Mouse (Mus musculus) hematopoietic stem cell, adult 5-6 weeks (primary cell): ENCODE results near the gene Dpp7. TPM values are rescaled to one million over a fixed set of nuclear protein-coding genes. Genes with fewer than 3 reads are reported as not detected.

Experiments used
- ATAC-seq, 2 experiments: fragments of 125-278 bp in 1 of 2; replicated peaks in 1 of 2; 2 replicates each; pipeline ENCODE4 v1.8.0; 2016 to 2017; ENCODE audit warnings: inconsistent platforms in 2 of 2, mild to moderate bottlenecking in 2 of 2, moderate number of reproducible peaks in 2 of 2, low read depth in 1 of 2, moderate TSS enrichment in 1 of 2; ENCODE audit not compliant: low FRiP score in 2 of 2, poor library complexity in 2 of 2, severe bottlenecking in 2 of 2, insufficient read depth in 1 of 2, low TSS enrichment in 1 of 2
- total RNA-seq: library from RNA; stranded (forward); fragments of 172-1452, 232-1000 nt; gene quantifications from 2 replicates; pipeline ENCODE4 v1.2.3, GENCODE M21; 2017

Dpp7 gene
- total RNA-seq, 1 experiment from 2014 or later: 31.6 TPM

GRCm38 (mm10) chr2:25331470-25331869 lies 24.7 kb downstream of the Dpp7 start:
- no peak for ATAC-seq

GRCm38 (mm10) chr2:25328440-25328839 lies 27.7 kb downstream of the Dpp7 start:
- no peak for ATAC-seq

DNA sequence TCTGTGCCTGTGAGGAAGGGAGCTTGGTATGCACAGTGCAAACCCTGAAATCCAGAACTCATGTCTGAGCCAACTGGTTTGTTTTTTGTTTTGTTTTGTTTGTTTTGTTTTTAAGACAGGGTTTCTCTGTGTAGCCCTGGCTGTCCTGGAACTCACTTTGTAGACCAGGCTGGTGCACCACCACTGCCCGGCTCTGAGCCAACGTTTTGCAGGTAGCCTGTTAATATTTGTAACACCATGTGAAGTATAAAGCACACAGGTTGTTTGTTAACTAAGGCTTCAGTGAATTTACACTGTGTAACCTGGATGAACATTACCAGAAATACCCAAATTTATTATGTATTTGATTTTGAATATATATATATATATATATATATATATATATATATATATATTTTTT lies 30.1 kb downstream of the Dpp7 start:
- ATAC-seq: no peak

- ATAC-seq: no peak
Measured at GRCm38 (mm10) chr2:25320084-25320483, 36.1 kb downstream of the Dpp7 start.

- peak in 1 of 2 experiments; percentile 77; a peak in 3 of 4 replicates for ATAC-seq
Measured at GRCm38 (mm10) chr2:25318971-25319773, 37.0 kb downstream of the Dpp7 start, which contains the start of gene Grin1. Gene Grin1, minus strand, starts transcription at chr2:25319187.

DNA sequence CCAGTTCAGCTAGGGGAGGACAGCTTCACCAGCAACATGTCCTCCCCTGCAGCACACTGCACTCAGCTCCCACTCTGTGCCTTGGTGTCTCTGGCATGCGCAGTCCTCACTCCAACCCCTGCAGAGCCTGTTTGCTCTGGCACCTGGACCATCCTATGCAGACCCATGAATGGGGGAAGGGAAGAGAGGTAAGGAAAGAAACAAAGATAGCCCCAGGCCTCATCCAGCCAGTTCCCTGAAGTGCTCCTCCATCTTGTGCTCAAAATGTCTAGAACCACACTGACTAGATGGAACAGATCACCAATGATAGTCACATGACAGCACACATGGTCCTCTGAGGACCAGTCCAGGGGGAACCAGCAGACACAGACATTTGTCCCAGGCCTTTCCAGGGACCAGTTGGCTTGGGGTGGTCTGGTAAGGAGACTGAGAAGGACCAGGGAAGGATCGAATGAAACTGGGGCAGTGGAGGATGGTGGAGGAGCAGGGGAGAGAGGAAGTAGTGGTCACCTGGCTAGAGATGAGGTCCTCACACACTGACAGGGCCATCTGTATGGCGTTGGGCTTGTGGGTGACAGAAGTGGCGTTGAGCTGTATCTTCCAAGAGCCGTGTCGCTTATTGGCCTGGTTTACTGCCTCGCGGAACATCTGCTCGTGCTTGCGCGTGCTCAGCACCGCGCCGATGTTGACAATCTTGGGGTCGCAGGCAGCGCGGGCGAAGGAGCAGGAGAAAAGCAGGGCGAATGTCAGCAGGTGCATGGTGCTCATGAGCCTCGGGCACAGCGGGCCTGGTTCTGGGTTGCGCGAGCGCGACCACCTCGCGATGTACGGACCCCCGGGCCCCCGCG lies 37.8 kb downstream of the Dpp7 start:
- peak in 1 of 2 experiments; percentile 54; a peak in 2 of 4 replicates for ATAC-seq

GRCm38 (mm10) chr2:25311491-25311891 lies 44.7 kb downstream of the Dpp7 start:
- no peak for ATAC-seq

DNA sequence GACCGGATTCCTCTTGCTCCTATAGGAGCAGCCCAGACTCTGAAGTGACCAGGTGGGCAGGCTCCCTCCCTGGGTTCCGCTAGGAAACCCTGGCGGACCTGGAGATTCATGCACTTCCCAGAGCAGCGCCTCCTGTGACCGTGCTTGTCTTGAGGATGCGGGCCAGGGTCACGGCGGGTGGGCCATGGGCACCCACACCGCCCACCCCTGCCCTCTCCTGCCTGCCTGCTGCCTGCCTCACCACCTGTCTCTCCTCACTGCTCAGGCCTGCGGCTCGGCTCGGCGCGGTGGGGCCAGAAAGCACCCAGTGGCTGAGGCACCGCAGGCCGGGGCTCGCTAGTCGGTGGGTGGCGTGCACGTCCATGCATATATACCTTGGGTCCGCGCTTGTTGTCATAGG lies 45.2 kb downstream of the Dpp7 start:
- peak in 1 of 2 experiments; percentile 25; a peak in 1 of 4 replicates for ATAC-seq

GRCm38 (mm10) chr2:25310180-25310579 lies 46.0 kb downstream of the Dpp7 start:
- no peak for ATAC-seq

GRCm38 (mm10) chr2:25305587-25306359 lies 50.4 kb downstream of the Dpp7 start:
- ATAC-seq: no peak

DNA sequence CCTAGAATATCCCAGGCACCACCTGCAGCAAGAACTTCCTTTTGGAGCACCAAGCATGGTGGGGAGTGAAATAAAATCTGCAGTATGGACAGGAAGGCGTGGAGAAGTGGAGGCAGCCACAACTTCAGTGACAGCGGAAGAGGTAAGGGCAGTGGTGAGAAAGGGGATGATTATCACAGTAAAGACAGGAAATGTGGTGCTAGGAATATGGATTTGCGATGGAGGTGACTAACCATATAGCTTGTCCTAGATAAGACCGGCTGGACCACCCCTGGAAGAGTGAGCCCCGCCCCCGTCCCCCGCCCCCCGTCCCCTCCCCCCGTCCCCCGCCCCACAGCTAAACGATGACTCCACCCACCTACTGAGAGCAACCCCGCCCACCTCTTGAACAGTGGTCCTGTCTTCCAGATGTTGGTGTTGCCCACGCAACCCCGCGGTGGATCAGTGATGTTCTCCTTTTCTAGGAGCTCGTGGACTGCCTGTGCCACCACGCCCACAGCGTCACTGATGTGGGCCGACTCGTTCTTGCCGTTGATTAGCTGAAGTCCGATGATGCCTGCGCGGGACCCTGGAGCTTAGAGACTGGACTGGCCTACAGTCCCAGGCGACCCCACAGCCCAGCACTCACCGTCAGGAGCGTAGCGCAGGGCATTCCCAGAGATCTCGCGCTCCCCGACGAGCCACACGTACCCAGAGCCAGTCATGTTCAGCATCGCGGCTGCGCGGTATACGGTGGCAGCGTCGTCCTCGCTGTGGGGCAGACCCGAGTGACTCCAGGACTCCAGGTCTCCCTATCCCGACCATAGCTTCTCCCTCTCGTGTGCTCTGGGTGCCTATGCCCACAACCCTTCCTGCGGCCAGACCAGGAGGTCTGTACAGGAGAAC lies 51.3 kb downstream of the Dpp7 start:
- peak; percentile 61 to 72 for ATAC-seq

DNA sequence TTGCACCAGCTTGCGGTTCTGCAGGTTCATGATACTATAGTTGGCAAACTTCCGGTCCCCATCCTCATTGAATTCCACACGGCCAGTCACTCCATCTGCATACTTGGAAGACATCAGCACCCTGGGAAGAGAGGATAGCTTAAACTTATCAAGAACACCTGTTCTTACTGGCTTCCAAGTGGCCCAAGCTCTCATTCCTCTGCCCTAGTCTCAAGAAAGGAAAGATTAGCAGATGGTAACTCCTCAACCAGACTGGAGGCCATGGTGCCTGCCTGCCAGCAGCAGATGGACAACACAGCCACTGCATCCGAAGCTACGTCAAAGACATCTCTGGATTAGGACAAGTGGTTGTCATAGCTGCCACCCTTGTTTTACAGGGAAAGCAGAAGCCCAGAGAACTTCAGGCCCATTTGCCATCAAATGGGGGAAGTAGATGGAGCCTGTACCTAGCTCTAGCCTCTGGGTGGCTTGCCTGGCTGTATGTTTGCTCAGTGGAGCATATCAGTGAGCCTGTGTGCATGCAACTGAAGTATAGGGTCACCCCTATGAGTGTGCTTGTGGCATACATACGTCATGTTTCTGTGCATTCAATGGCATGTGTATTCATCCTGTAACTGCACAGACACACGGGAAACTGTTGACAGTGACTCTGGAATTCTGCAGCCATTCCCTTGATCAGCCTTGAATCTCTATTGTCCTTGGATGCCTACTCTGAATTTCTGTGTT lies 52.1 kb downstream of the Dpp7 start:
- ATAC-seq: peak in 1 of 2 experiments; percentile 29; a peak in 1 of 4 replicates

DNA sequence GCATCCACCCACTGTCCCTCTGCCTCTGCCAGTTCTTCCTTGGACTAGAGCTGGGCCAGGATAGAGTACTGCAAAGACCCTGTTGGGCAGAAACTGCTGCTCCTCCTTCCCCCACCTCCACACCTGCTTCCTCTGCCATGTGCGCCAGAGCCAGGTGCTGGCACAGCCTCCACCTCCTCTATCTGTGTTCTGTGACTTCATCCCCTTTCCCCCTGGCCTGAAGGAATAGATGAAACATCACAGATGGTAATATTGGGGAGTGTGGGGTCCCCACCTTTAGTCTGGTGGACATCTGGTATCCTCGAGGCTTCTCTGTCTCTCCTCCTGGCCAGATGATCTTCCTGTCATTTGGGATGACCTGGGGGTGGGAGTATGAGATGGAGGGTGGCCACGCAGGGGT lies 52.7 kb downstream of the Dpp7 start:
- no peak for ATAC-seq
